Mouse (Mus musculus) B cell, adult 67 days (primary cell): ENCODE data around the gene Tcaf2. TPM values are rescaled to one million over a fixed set of nuclear protein-coding genes. Genes with fewer than 3 reads are reported as not detected.

Experiments used
- total RNA-seq, 2 experiments: library from RNA; stranded (reverse); gene quantifications; 4 replicates each; pipeline ENCODE4 v1.2.4; 2023

Gene Tcaf2
- not detected for total RNA-seq

DNA sequence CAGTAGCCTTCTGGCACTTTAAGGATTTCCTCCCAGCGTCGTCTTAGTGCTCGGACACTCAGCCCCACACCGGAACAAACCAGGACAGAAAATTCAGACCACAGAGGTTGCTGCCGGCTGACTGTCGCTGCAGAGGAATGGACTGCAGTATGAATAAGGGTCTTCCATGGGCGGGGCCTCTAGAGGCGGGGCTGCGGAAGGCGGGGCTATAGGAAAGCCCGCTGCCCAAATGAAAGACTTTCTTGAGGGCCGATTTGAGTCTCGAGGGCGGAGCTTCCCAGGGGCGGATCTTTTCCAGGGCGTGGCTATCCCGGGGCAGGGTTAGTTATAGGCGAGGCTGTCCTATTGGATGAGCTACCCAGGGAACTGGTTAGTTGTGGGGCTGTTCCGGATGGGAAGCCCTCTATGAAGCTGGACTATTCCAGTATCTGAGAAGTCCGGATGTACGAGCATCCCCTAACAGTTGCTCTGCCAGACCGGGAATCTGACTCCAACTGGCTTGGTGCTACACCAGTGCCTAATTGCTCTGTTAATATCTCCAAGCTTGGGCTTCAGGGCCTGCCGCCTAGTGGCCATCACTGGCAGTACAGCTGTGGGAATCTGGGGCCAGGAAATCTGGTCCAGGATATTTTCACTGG lies at the start of gene Tcaf2:
Gene Tcaf2 (minus strand): TSS at position 343 of the 638 bp plus-strand sequence.

DNA sequence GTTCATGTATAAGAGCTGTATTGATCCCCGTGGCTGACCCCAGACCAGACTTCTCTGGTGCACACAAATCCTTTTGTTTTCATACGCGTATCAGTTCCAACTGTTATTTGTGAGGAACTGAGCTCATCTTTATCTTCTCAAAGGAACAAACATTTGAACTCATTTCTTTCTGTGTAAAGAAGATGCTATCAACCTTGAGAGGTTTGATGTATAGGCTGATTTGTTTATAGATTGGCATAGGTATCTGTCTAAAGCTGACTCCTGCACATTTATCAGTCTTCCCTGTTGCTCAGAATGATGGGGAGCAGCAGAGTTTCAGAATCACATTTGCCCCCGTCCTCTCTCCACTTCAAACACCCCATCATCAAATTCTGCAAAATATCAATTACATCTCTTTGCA lies 47.5 kb downstream of the Tcaf2 start, which contains the start of gene Tcaf3:
Gene Tcaf3 (minus strand): TSS at position 101 of the 400 bp plus-strand sequence.

Other genes with a start within 250 kb of the Tcaf2 start
- gene Tas2r143, start 245.0 kb downstream of the Tcaf2 start, total RNA-seq, result under 1 TPM in 1 of 2 experiments, not detected in 1; 0.64 TPM
- gene Tas2r135, start 239.8 kb downstream of the Tcaf2 start, total RNA-seq, result not detected
- gene Tas2r126, start 210.7 kb downstream of the Tcaf2 start, total RNA-seq, result not detected
- gene Olfr458, start 180.1 kb downstream of the Tcaf2 start, total RNA-seq, result not detected
- not detected for gene Olfr457, start 168.9 kb downstream of the Tcaf2 start, total RNA-seq
- gene Olfr456, start 158.0 kb downstream of the Tcaf2 start, total RNA-seq, result not detected
- not detected for gene Olfr455, start 97.7 kb downstream of the Tcaf2 start, total RNA-seq
- not detected for gene Tcaf3, start 47.6 kb downstream of the Tcaf2 start, total RNA-seq
- gene Tcaf1, start 64.8 kb upstream of the Tcaf2 start, total RNA-seq, result not detected
- gene Olfr453, start 94.1 kb upstream of the Tcaf2 start, total RNA-seq, result not detected
- gene Olfr38, start 111.2 kb upstream of the Tcaf2 start, total RNA-seq, result not detected
- gene Olfr452, start 139.8 kb upstream of the Tcaf2 start, total RNA-seq, result not detected
- gene Olfr450, start 166.7 kb upstream of the Tcaf2 start, total RNA-seq, result not detected
- gene Olfr449, start 189.1 kb upstream of the Tcaf2 start, total RNA-seq, result not detected
- not detected for gene Olfr448, start 245.2 kb upstream of the Tcaf2 start, total RNA-seq